Mouse (Mus musculus): ENCODE measurements around the gene Ccdc184. TPM values are rescaled to one million over a fixed set of nuclear protein-coding genes. Genes with fewer than 3 reads are reported as not detected.

Gene Ccdc184
- polyA plus RNA-seq, 1 experiment = not detected

- TF ChIP-seq GATA1 (IDR thresholded peaks at IDR 0.05; ENCODE audit: borderline replicate concordance, low read length) (no peak), FLI1 (IDR thresholded peaks at IDR 0.05; ENCODE audit: low read length) (no peak)
- Histone ChIP-seq H3K4me1 (no peaks in the 10 kb centered on the region), H3K9me3 (no peaks in the 10 kb centered on the region), H3K4me3 (replicated peaks) (no peak overlapping the region), H3K27me3 (replicated peaks) (peaks cover 14% of the 10 kb centered on the region), H3K36me3 (replicated peaks; ENCODE audit: low read length) (no peaks in the 10 kb centered on the region)
These were observed 42.7 kb downstream of the Ccdc184 start for GRCm38 (mm10) chr15:98209676-98210075.

DNA sequence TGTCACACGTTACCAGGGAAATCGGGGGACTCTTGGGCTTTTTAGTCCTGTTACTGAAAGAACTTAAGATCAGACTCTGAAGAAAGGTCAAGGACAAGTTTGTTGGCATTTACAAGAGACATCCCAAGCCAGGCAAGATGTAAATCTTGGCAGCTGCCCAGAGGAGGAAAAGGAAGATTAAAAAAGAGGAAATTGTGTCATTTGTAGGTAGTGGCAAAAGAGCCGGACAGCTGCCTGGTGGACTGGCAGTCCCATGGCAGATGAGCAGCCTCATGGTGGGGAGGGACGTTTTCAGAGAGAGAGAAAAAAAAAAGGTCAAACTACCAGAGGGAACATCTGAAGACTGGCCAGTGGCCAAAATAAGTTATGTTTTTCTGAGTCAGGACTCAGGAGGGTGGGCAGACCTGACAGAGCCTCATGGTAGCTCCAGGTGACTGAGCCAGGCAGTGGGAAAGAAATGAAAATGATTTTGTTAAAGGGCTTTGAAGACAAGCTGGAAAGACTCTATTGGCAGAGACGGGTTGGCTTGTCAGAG is 46.4 kb downstream of the Ccdc184 start:
- peaks cover 8% of the 10 kb centered on the region for H3K27me3 ChIP-seq (replicated peaks)
- no peak overlapping the region for H3K4me3 ChIP-seq (replicated peaks)

DNA sequence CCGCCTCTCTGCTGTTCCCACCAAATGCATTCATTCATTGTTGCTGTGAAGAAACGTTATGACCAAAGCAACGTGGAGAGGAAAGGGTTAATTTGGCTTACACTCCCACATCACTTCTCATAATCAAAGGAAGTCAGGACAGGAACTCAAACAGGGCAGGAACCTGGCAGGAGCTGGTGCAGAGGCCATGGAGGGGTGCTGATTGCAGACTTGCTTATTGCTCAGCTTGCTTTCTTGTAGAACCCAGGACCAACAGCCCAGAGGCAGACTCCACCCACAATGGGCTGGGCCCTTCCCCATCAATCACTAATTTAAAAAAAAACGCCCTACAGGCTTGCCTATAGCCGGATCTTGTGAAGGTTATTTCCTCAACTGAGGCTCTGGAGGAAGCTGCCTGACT is 47.2 kb downstream of the Ccdc184 start:
- H3K27me3 ChIP-seq (replicated peaks) = peaks cover 11% of the 10 kb centered on the region

More for the DNA sequence above, 46.4 kb downstream of the Ccdc184 start:
- Histone ChIP-seq H3K4me1 (no peaks in the 10 kb centered on the region), H3K9me3 (no peaks in the 10 kb centered on the region), H3K36me3 (replicated peaks; ENCODE audit: low read length) (no peaks in the 10 kb centered on the region)
- TF ChIP-seq FLI1 (IDR thresholded peaks at IDR 0.05; ENCODE audit: low read length) (no peak), GATA1 (IDR thresholded peaks at IDR 0.05; ENCODE audit: borderline replicate concordance, low read length) (no peak)

More for the DNA sequence above, 47.2 kb downstream of the Ccdc184 start:
- Histone ChIP-seq H3K4me3 (replicated peaks) (no peak overlapping the region), H3K9me3 (no peaks in the 10 kb centered on the region), H3K36me3 (replicated peaks; ENCODE audit: low read length) (no peaks in the 10 kb centered on the region), H3K4me1 (peaks cover under 1% of the 10 kb centered on the region)
- TF ChIP-seq GATA1 (IDR thresholded peaks at IDR 0.05; ENCODE audit: borderline replicate concordance, low read length) (no peak), FLI1 (IDR thresholded peaks at IDR 0.05; ENCODE audit: low read length) (no peak)

Other genes starting within 250 kb of the Ccdc184 start
- gene Tmem106c, start 203.0 kb upstream of the Ccdc184 start, polyA plus RNA-seq (2012; ENCODE audit: insufficient read depth, low replicate concordance) = 6.8 and 24.2 TPM in 2 replicates
- 0.27 TPM in 1 of 2 replicates, not detected in the other for gene Col2a1, start 162.5 kb upstream of the Ccdc184 start, polyA plus RNA-seq (2012; ENCODE audit: insufficient read depth, low replicate concordance)
- 2.6 and 10.2 TPM in 2 replicates for gene Pfkm, start 74.6 kb upstream of the Ccdc184 start, polyA plus RNA-seq (2012; ENCODE audit: insufficient read depth, low replicate concordance)
- gene Senp1, start 73.4 kb upstream of the Ccdc184 start, polyA plus RNA-seq (2012; ENCODE audit: insufficient read depth, low replicate concordance) = 5.1 and 9.2 TPM in 2 replicates
- gene Asb8, start 1.5 kb upstream of the Ccdc184 start, polyA plus RNA-seq (2012; ENCODE audit: insufficient read depth, low replicate concordance) = 2.8 and 4.3 TPM in 2 replicates
- gene Olfr288, start 28.4 kb downstream of the Ccdc184 start, polyA plus RNA-seq (2012; ENCODE audit: insufficient read depth, low replicate concordance) = not detected in 2 replicates
- gene Gm44579, start 53.8 kb downstream of the Ccdc184 start, polyA plus RNA-seq (2012; ENCODE audit: insufficient read depth, low replicate concordance) = not detected in 2 replicates
- gene Olfr287, start 53.9 kb downstream of the Ccdc184 start, polyA plus RNA-seq (2012; ENCODE audit: insufficient read depth, low replicate concordance) = not detected in 2 replicates
- gene Olfr286, start 67.3 kb downstream of the Ccdc184 start, polyA plus RNA-seq (2012; ENCODE audit: insufficient read depth, low replicate concordance) = not detected in 2 replicates
- gene H1fnt, start 90.1 kb downstream of the Ccdc184 start, polyA plus RNA-seq (2012; ENCODE audit: insufficient read depth, low replicate concordance) = not detected in 2 replicates
- gene Zfp641, start 129.0 kb downstream of the Ccdc184 start, polyA plus RNA-seq (2012; ENCODE audit: insufficient read depth, low replicate concordance) = not detected in 2 replicates
- gene Olfr285, start 150.2 kb downstream of the Ccdc184 start, polyA plus RNA-seq (2012; ENCODE audit: insufficient read depth, low replicate concordance) = not detected in 2 replicates
- not detected in 2 replicates for gene Olfr284, start 173.8 kb downstream of the Ccdc184 start, polyA plus RNA-seq (2012; ENCODE audit: insufficient read depth, low replicate concordance)
- not detected in 2 replicates for gene Olfr283, start 213.8 kb downstream of the Ccdc184 start, polyA plus RNA-seq (2012; ENCODE audit: insufficient read depth, low replicate concordance)